Mouse (Mus musculus) spleen, postnatal 14 days (tissue): Measurements from ENCODE around the gene Notch1.

ENCODE experiments used
- DNase-seq, 2 experiments: peaks; one replicate each; pipeline ENCODE4 v3.0.0; 2021 to 2022; ENCODE audit warnings: low spot score in 2 of 2

The Notch1 gene

GRCm38 (mm10) chr2:26516275-26516674, at the start of gene Notch1:
Gene Notch1 (minus strand): TSS chr2:26516663.
- DNase-seq: no peak

- peak; percentile 30 to 53 for DNase-seq
These were observed 49.8 kb upstream of the Notch1 start for GRCm38 (mm10) chr2:26566221-26566620.

- no peak for DNase-seq
These were observed 45.0 kb upstream of the Notch1 start for GRCm38 (mm10) chr2:26561351-26562016.

- DNase-seq: no peak
These were observed 44.0 kb upstream of the Notch1 start for GRCm38 (mm10) chr2:26560506-26560905.

- DNase-seq: no peak
These were observed 40.1 kb upstream of the Notch1 start for GRCm38 (mm10) chr2:26556535-26556993.

- no peak for DNase-seq
These were observed 38.6 kb upstream of the Notch1 start for GRCm38 (mm10) chr2:26555076-26555475.

GRCm38 (mm10) chr2:26553904-26554303, 37.4 kb upstream of the Notch1 start:
- DNase-seq: no peak

- no peak for DNase-seq
These were observed 35.6 kb upstream of the Notch1 start for GRCm38 (mm10) chr2:26552066-26552465.

GRCm38 (mm10) chr2:26551446-26551845, 35.0 kb upstream of the Notch1 start:
- no peak for DNase-seq

GRCm38 (mm10) chr2:26550777-26551176, 34.3 kb upstream of the Notch1 start:
- no peak for DNase-seq

GRCm38 (mm10) chr2:26550205-26550604, 33.7 kb upstream of the Notch1 start:
- DNase-seq: no peak

GRCm38 (mm10) chr2:26549801-26550200, 33.3 kb upstream of the Notch1 start:
- no peak for DNase-seq

- no peak for DNase-seq
These were observed 31.0 kb upstream of the Notch1 start for GRCm38 (mm10) chr2:26547481-26547880.

GRCm38 (mm10) chr2:26544265-26544664, 27.8 kb upstream of the Notch1 start:
- no peak for DNase-seq

GRCm38 (mm10) chr2:26543768-26544167, 27.3 kb upstream of the Notch1 start:
- no peak for DNase-seq

GRCm38 (mm10) chr2:26543155-26543554, 26.7 kb upstream of the Notch1 start:
- DNase-seq: no peak

- no peak for DNase-seq
These were observed 24.9 kb upstream of the Notch1 start for GRCm38 (mm10) chr2:26541258-26541910.

- DNase-seq: no peak
These were observed 24.3 kb upstream of the Notch1 start for GRCm38 (mm10) chr2:26540721-26541120.

- DNase-seq: no peak
These were observed 23.1 kb upstream of the Notch1 start for GRCm38 (mm10) chr2:26539516-26539915.

- no peak for DNase-seq
These were observed 19.1 kb upstream of the Notch1 start for GRCm38 (mm10) chr2:26535517-26536045.

GRCm38 (mm10) chr2:26534616-26535015, 18.2 kb upstream of the Notch1 start:
- no peak for DNase-seq

- DNase-seq: no peak
These were observed 17.7 kb upstream of the Notch1 start for GRCm38 (mm10) chr2:26534161-26534560.

GRCm38 (mm10) chr2:26533249-26533648, 16.8 kb upstream of the Notch1 start:
- DNase-seq: no peak
